Mouse (Mus musculus) brain, embryonic 18.5 days (tissue): ENCODE data around the gene Golga1.
A peak's percentile ranks its signal among the peaks of the same experiment; 100 is the strongest.
"Not testable (repeated sequence)": the region's sequence is repeated elsewhere in the genome, so short reads cannot be mapped to it uniquely, and the experiment has no call there.

Experiments used
- DNase-seq: peaks from one replicate; pipeline ENCODE4 v3.0.0-alpha.2; 2012; ENCODE audit warnings: low read depth, low spot score

Golga1 gene

DNA sequence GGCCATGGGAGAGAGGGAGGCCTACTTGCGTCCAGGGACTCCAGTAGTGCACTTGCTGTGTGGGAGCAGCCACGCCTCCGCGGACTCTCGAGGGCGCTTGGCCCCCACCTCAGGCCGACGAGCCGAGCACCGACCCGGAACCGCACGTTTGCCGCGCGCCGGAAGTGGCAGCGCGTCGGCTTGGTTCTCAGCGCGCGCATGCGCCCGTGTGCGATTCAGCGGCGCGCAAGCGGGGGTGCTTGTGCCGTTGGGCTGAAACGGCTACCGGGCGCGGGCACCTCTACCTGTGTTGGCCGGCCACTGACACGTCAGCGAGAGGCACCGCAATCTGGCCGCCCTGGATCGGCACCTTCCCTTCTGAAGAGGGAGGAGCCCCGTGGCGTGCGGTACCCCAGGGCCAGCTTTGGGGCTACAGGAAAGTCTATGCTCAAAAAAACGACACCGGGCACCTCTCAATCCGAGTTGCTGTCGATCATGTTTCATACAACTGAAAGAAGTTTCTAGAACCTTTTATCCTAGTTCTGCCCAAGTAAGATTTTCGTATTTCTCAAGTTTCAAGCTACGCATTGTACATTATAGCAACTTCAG, at the start of gene Golga1:
Gene Golga1, minus strand, starts transcription at position 142 of the 588 bp plus-strand sequence.
- peak; percentile 77 for DNase-seq

- no peak for DNase-seq
Measured at GRCm38 (mm10) chr2:39114093-39114492, 48.8 kb upstream of the Golga1 start.

- DNase-seq, result no peak
Measured at GRCm38 (mm10) chr2:39110514-39110913, 45.2 kb upstream of the Golga1 start.

GRCm38 (mm10) chr2:39109712-39110111, 44.4 kb upstream of the Golga1 start:
- not testable (repeated sequence) for DNase-seq

GRCm38 (mm10) chr2:39099951-39100350, 34.6 kb upstream of the Golga1 start:
- DNase-seq, result not testable (repeated sequence)

DNA sequence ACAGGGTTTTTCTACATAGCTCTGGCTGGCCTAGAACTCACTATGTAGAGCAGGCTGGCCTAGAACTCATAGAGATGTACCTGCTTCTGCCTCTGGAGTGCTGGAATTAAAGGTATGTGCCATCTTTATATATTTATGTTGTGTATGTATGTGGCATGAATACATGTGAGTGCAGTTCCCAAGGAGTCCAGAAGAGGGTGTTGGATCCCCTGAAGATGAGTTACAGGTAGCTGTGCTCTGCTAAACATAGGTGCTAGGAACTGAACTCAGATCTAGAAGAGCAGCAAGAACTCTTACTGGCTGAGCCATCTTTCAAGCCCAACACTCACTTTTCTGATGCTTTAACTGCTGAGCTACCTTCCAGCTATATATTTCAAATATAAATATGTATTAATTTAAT, 32.7 kb upstream of the Golga1 start:
- DNase-seq, result no peak

DNA sequence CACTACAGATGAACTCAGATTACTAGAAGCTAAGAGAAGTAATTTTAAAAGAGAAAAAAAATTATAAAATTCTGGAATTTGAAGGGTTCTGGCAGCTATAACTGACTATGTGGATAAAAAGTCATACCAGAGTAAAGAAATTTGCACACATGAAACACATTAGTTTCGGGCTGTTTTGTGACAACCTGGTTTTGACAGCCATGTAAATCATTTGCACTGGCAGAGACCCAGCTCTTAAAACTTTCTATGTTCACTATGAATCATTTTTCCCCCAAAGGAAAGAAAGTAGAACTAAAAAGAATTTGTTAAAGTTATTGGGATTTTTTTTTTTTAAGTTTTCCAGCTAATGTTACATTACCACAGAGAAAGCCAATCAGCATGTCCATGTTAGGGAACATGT, 26.6 kb upstream of the Golga1 start:
- DNase-seq, result no peak

DNA sequence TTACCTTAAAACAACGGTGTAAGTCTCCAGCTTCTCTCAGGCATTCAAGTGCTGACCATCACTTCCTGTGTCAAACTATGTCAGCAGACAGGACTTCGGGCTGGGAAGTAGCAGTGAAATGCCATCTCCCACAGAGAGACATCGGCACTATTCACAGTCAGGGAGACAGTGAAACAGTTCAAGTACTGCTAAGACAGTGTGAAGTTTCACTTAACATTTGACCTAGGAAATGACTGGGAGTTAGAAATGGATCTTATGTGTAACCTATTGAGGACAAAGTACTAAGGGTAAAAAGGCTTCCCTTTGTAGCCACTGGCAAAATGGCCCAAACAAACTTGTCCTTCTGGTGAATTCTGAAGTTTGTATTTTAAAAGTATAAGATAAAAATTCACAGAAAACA, 17.4 kb upstream of the Golga1 start:
- DNase-seq, result no peak

- DNase-seq, result no peak
Measured at GRCm38 (mm10) chr2:39070666-39071065, 5.3 kb upstream of the Golga1 start.

DNA sequence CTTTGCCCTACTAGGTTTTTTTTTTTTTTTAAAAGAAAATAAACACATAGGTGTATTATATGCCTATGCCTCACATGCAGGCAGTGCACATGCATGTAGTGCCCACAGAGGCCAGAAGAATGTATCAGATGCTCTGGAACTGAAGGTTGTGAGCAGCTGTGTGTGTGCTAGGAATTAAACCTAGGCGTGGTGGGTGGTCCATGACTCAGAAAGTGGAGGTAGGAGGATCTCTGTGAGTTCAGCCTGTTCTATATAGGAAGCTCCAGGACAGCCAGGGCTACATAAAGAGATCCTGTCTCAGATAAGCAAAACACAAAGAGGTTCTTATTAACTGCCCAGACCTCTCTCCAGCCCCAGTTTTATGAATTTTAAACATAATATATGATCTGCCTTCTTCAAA, 3.8 kb upstream of the Golga1 start:
- DNase-seq, result no peak

GRCm38 (mm10) chr2:39064687-39065399, 498 bp downstream of the Golga1 start:
- no peak for DNase-seq

- DNase-seq, result no peak
Measured at GRCm38 (mm10) chr2:39048515-39048914, 16.8 kb downstream of the Golga1 start.

DNA sequence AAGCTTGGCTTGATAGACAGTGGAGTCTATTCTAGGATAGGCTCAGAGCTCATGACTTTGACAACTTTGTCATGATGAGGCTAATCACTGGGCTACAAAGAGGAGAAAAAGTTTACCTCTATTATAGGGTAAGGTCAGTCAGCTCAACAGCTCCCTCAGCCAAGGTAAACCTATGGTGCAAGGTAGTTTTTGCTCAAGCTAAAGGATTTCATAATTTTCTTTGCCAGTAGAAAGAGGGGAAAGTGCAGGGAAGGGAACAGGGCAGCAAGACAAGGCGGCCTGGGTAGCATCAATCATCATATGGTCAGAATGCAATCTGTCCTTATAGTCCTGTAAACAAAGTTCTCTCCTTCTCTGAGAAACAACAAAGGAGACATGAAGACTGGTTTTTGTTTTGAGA, 25.1 kb downstream of the Golga1 start:
- DNase-seq, result no peak

DNA sequence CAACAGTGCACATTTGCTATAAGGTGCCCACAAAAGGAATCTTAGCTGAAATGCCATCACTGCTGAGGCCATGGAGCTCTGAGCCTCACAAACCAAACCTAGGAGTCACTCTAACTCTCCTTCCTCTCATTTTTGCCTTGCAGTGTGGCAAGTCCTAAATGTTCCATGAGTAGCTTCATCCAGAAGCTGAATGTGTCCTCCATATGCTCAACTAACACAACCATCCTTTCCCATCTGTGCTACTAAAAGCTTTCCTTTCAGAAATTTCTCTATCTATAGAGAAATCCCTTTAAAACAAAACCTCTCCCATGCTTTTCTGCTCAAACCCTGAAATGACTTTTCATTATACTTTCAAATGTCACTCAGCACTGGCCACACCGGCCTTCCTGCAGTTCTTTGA, 33.7 kb downstream of the Golga1 start:
- no peak for DNase-seq

- no peak for DNase-seq
Measured at GRCm38 (mm10) chr2:39020004-39020403, 45.3 kb downstream of the Golga1 start.

DNA sequence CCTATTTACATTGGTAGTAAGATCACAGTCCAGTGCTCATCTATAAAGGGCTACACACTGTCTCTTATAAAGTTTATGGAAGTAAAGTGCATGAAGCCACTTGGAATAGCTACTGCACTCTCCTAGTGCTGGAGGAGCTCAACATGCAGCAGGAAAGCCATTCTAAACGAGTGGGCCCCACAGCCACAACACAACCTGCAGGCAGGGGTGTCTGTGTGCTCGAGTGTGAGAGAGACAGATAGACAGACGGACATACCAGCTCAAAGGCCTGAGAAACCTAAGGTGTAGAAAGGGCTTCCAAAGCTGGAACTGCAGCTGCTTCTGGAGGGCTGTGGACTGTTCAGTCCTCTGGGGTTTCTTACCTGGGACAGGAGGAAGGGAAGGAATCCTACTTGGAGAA, 48.8 kb downstream of the Golga1 start:
- no peak for DNase-seq

GRCm38 (mm10) chr2:39012768-39013279, 52.5 kb downstream of the Golga1 start:
- DNase-seq, result no peak

DNA sequence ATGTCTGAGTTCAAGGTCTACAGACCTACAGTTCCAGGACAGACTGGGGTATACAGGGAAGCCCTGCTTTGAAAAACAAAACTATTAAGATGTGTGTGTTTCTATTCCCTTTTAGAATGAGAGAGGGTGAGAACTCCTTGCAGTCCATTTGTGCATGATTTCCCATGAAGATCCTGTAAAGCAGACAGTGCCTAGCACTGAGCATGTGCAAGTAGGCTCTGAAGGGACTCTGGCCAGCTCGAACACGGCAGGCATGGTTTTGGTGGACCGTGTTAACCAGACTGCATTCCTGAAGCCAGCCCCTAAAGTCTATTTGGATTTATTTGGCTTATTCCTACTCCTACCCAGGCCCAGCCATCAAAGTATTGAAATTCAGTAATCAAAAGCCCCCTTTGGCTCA, 53.4 kb downstream of the Golga1 start:
- DNase-seq, result no peak

DNA sequence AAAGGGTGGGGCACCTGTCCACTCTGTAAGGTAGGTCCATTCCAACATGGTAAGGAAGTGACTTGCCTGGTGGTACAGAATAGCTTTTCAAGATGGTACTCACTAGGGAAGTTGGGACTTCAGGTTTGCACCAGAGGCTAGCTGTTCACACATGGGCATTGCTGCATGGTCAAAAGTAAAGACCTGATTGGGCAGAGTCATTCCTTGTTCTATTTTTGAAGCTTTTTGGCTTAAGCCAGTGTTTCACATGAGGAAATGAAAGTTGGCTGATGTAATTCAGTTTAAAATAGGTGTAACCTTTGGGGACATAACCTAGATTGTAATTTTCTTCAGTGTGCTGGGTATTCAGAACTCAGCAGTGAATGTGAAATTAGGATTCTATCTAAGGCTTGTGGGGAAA, 54.1 kb downstream of the Golga1 start:
- DNase-seq, result no peak

DNA sequence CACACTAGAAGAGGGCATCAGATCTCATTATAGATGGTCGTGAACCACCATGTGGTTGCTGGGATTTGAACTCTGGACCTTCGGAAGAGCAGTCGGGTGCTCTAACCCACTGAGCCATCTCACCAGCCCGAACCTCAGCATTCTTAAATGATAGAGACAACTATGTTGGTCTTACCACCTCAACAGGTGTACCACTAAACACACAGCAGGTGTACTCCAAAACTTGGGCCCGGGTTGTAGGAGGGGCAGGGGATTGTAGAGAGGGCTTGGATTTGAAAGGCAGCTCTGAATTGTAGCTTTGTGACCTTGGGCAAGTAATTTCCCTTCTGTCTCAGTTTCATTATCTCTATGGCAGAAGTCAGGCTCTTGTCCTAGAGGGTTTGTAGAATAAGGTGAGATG, 55.2 kb downstream of the Golga1 start:
- DNase-seq, result not testable (repeated sequence)

- DNase-seq, result no peak
Measured at GRCm38 (mm10) chr2:39008954-39009365, 56.4 kb downstream of the Golga1 start.

GRCm38 (mm10) chr2:39008350-39008851, 56.9 kb downstream of the Golga1 start:
- DNase-seq, result no peak

- DNase-seq, result peak; percentile 83
Measured at GRCm38 (mm10) chr2:39007865-39008264, 57.5 kb downstream of the Golga1 start.
